Mouse (Mus musculus): ENCODE measurements around the gene Sipa1l2. TPM values are rescaled to one million over a fixed set of nuclear protein-coding genes. Genes with fewer than 3 reads are reported as not detected.

Gene Sipa1l2
- total and polyA plus RNA-seq, 2 experiments from 2014 or later, result 11.5 to 62.2 TPM

- H3K9ac ChIP-seq (replicated peaks; ENCODE audit: low read length), result no peak overlapping the region
- no peak for TF ChIP-seq CTCF (IDR thresholded peaks at IDR 0.05; ENCODE audit: low read depth)
- no peaks in the 10 kb centered on the region for H3K36me3 ChIP-seq (ENCODE audit: insufficient read depth, low read length)
- ATAC-seq (no peak), DNase-seq (ENCODE audit: low spot score) (no peak)
- H3K4me1 ChIP-seq (ENCODE audit: insufficient read depth, low read length), result no peaks in the 10 kb centered on the region
- no peak overlapping the region for H3K27ac ChIP-seq
- no peaks in the 10 kb centered on the region for H3K27me3 ChIP-seq (ENCODE audit: insufficient read depth, low read length)
- no peaks in the 10 kb centered on the region for H3K9me3 ChIP-seq (ENCODE audit: low read length)
- WGBS, result 85% methylated on average over 5 of the region's 5 CpGs
- no peak overlapping the region for H3K4me3 ChIP-seq (ENCODE audit: low read length)
- no peak overlapping the region for H3K4me2 ChIP-seq (ENCODE audit: low read depth, low read length)
These were observed 10.8 kb upstream of the Sipa1l2 start for GRCm38 (mm10) chr8:125580426-125580825.

- Histone ChIP-seq H3K27ac (no peak overlapping the region), H3K36me3 (ENCODE audit: insufficient read depth, low read length) (no peaks in the 10 kb centered on the region), H3K9ac (replicated peaks; ENCODE audit: low read length) (no peak overlapping the region), H3K4me3 (ENCODE audit: low read length) (no peak overlapping the region), H3K9me3 (ENCODE audit: low read length) (no peaks in the 10 kb centered on the region), H3K27me3 (ENCODE audit: insufficient read depth, low read length) (no peaks in the 10 kb centered on the region), H3K4me2 (ENCODE audit: low read depth, low read length) (no peak overlapping the region), H3K4me1 (ENCODE audit: insufficient read depth, low read length) (no peaks in the 10 kb centered on the region)
- 72% methylated on average over 4 of the region's 4 CpGs for WGBS
- TF ChIP-seq CTCF (IDR thresholded peaks at IDR 0.05; ENCODE audit: low read depth), result no peak
- no peak for ATAC-seq
- no peak for DNase-seq (ENCODE audit: low spot score)
These were observed 6.5 kb upstream of the Sipa1l2 start for GRCm38 (mm10) chr8:125576127-125576526.

- TF ChIP-seq CTCF (IDR thresholded peaks at IDR 0.05; ENCODE audit: low read depth), result peak; percentile 93
- Histone ChIP-seq H3K9me3 (ENCODE audit: low read length) (no peaks in the 10 kb centered on the region), H3K4me1 (ENCODE audit: insufficient read depth, low read length) (no peaks in the 10 kb centered on the region; the same call in 1 of the 2 replicates), H3K4me3 (ENCODE audit: low read length) (no peak overlapping the region), H3K9ac (replicated peaks; ENCODE audit: low read length) (no peak overlapping the region), H3K4me2 (ENCODE audit: low read depth, low read length) (no peak overlapping the region), H3K27ac (no peak overlapping the region), H3K36me3 (ENCODE audit: insufficient read depth, low read length) (no peaks in the 10 kb centered on the region), H3K27me3 (ENCODE audit: insufficient read depth, low read length) (no peaks in the 10 kb centered on the region)
- ATAC-seq (no peak), DNase-seq (ENCODE audit: low spot score) (peak; percentile 86)
- 18% methylated on average over 4 of the region's 4 CpGs for WGBS
These were observed 4.7 kb upstream of the Sipa1l2 start for GRCm38 (mm10) chr8:125574280-125574679.

GRCm38 (mm10) chr8:125572246-125572645 is 2.6 kb upstream of the Sipa1l2 start:
- H3K27me3 ChIP-seq (ENCODE audit: insufficient read depth, low read length), result no peaks in the 10 kb centered on the region
- no peak overlapping the region for H3K4me2 ChIP-seq (ENCODE audit: low read depth, low read length)
- H3K36me3 ChIP-seq (ENCODE audit: insufficient read depth, low read length), result no peaks in the 10 kb centered on the region
- no peak overlapping the region for H3K27ac ChIP-seq
- ATAC-seq (no peak), DNase-seq (ENCODE audit: low spot score) (no peak)
- no peak overlapping the region for H3K4me3 ChIP-seq (ENCODE audit: low read length)
- no peaks in the 10 kb centered on the region for H3K9me3 ChIP-seq (ENCODE audit: low read length)
- H3K4me1 ChIP-seq (ENCODE audit: insufficient read depth, low read length), result peaks cover 5% of the 10 kb centered on the region; the same call in 1 of the 2 replicates
- H3K9ac ChIP-seq (replicated peaks; ENCODE audit: low read length), result no peak overlapping the region
- 78% methylated on average over 4 of the region's 4 CpGs for WGBS
- no peak for TF ChIP-seq CTCF (IDR thresholded peaks at IDR 0.05; ENCODE audit: low read depth)

GRCm38 (mm10) chr8:125570835-125571465 is 1.3 kb upstream of the Sipa1l2 start:
- ATAC-seq (no peak), DNase-seq (ENCODE audit: low spot score) (peak; percentile 64)
- Histone ChIP-seq H3K9me3 (ENCODE audit: low read length) (no peaks in the 10 kb centered on the region), H3K9ac (replicated peaks; ENCODE audit: low read length) (no peak overlapping the region), H3K4me2 (ENCODE audit: low read depth, low read length) (no peak overlapping the region), H3K4me1 (ENCODE audit: insufficient read depth, low read length) (peaks cover 9% of the 10 kb centered on the region; the same call in 1 of the 2 replicates), H3K27ac (no peak overlapping the region), H3K36me3 (ENCODE audit: insufficient read depth, low read length) (no peaks in the 10 kb centered on the region), H3K4me3 (ENCODE audit: low read length) (no peak overlapping the region), H3K27me3 (ENCODE audit: insufficient read depth, low read length) (no peaks in the 10 kb centered on the region)
- 75% methylated on average over 12 of the region's 12 CpGs for WGBS
- TF ChIP-seq CTCF (IDR thresholded peaks at IDR 0.05; ENCODE audit: low read depth), result peak; percentile 53

- no peak for TF ChIP-seq CTCF (IDR thresholded peaks at IDR 0.05; ENCODE audit: low read depth)
- peak overlapping the region; percentile 87 for H3K4me2 ChIP-seq (ENCODE audit: low read depth, low read length)
- peak overlapping the region; percentile 84 for H3K9ac ChIP-seq (replicated peaks; ENCODE audit: low read length)
- H3K36me3 ChIP-seq (ENCODE audit: insufficient read depth, low read length), result no peaks in the 10 kb centered on the region
- DNase-seq (ENCODE audit: low spot score) (no peak), ATAC-seq (no peak)
- peaks cover 9% of the 10 kb centered on the region; the same call in 1 of the 2 replicates for H3K4me1 ChIP-seq (ENCODE audit: insufficient read depth, low read length)
- peak overlapping the region; percentile 85 for H3K4me3 ChIP-seq (ENCODE audit: low read length)
- H3K27ac ChIP-seq, result peak overlapping the region; percentile 68; the same call in 1 of the 2 replicates
- H3K9me3 ChIP-seq (ENCODE audit: low read length), result no peaks in the 10 kb centered on the region
- 16% methylated on average over 13 of the region's 13 CpGs for WGBS
- H3K27me3 ChIP-seq (ENCODE audit: insufficient read depth, low read length), result no peaks in the 10 kb centered on the region
These were observed 781 bp upstream of the Sipa1l2 start for GRCm38 (mm10) chr8:125570389-125570788.

- ATAC-seq, result no peak; the same call in 1 of the 2 replicates
- Histone ChIP-seq H3K4me3 (ENCODE audit: low read length) (peak overlapping the region; percentile 85), H3K27ac (peak overlapping the region; percentile 80), H3K4me1 (ENCODE audit: insufficient read depth, low read length) (peaks cover 9% of the 10 kb centered on the region; the same call in 1 of the 2 replicates), H3K9ac (replicated peaks; ENCODE audit: low read length) (peak overlapping the region; percentile 84), H3K9me3 (ENCODE audit: low read length) (no peaks in the 10 kb centered on the region), H3K36me3 (ENCODE audit: insufficient read depth, low read length) (no peaks in the 10 kb centered on the region), H3K4me2 (ENCODE audit: low read depth, low read length) (peak overlapping the region; percentile 87), H3K27me3 (ENCODE audit: insufficient read depth, low read length) (no peaks in the 10 kb centered on the region)
- peak; percentile 89 for DNase-seq (ENCODE audit: low spot score)
- WGBS, result under 1% methylated on average over 39 of the region's 39 CpGs
- peak; percentile 70 for TF ChIP-seq CTCF (IDR thresholded peaks at IDR 0.05; ENCODE audit: low read depth)
These were observed 616 bp downstream of the Sipa1l2 start for GRCm38 (mm10) chr8:125568851-125569532.

Measured in hindbrain, postnatal 0 days (tissue).